Mouse (Mus musculus) A20 (cell line): ENCODE results near the gene Arrb1.

ENCODE experiments used
- DNase-seq: peaks from one replicate; pipeline ENCODE4 v3.0.0-alpha.2; 2011; ENCODE audit warnings: low read depth, low spot score

Arrb1 gene

GRCm38 (mm10) chr7:99579491-99580190 lies 44.4 kb downstream of the Arrb1 start:
- no peak for DNase-seq

DNA sequence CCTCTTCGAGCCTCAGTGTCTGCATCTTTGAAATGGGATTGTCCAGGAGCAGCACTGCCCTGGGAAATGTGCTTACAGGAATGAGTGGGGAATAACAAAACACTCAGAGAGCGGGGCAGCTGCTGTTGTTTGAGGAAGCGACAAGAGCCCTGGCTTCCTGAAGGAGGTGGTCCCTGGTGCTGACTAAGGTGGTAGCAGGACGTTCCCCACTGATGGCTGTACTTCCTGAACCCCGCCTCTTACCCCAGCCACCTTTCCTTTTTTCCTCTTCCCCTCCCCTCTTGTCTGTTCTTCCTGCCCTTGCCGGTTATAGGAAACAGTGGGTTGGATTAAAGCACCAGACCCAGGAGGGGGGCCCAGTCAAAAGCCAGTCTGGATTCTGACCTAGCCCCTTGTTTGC lies 45.0 kb downstream of the Arrb1 start:
- DNase-seq = no peak

GRCm38 (mm10) chr7:99582306-99582705 lies 47.0 kb downstream of the Arrb1 start:
- DNase-seq = no peak

- DNase-seq = no peak
These were observed 47.6 kb downstream of the Arrb1 start for GRCm38 (mm10) chr7:99582867-99583266.

GRCm38 (mm10) chr7:99583625-99584024 lies 48.4 kb downstream of the Arrb1 start:
- DNase-seq = no peak

GRCm38 (mm10) chr7:99585976-99586375 lies 50.7 kb downstream of the Arrb1 start:
- DNase-seq = no peak

GRCm38 (mm10) chr7:99590064-99590463 lies 54.8 kb downstream of the Arrb1 start:
- DNase-seq = peak; percentile 70

- no peak for DNase-seq
These were observed 55.4 kb downstream of the Arrb1 start for GRCm38 (mm10) chr7:99590646-99591045.

- no peak for DNase-seq
These were observed 57.4 kb downstream of the Arrb1 start for GRCm38 (mm10) chr7:99592669-99593068.

DNA sequence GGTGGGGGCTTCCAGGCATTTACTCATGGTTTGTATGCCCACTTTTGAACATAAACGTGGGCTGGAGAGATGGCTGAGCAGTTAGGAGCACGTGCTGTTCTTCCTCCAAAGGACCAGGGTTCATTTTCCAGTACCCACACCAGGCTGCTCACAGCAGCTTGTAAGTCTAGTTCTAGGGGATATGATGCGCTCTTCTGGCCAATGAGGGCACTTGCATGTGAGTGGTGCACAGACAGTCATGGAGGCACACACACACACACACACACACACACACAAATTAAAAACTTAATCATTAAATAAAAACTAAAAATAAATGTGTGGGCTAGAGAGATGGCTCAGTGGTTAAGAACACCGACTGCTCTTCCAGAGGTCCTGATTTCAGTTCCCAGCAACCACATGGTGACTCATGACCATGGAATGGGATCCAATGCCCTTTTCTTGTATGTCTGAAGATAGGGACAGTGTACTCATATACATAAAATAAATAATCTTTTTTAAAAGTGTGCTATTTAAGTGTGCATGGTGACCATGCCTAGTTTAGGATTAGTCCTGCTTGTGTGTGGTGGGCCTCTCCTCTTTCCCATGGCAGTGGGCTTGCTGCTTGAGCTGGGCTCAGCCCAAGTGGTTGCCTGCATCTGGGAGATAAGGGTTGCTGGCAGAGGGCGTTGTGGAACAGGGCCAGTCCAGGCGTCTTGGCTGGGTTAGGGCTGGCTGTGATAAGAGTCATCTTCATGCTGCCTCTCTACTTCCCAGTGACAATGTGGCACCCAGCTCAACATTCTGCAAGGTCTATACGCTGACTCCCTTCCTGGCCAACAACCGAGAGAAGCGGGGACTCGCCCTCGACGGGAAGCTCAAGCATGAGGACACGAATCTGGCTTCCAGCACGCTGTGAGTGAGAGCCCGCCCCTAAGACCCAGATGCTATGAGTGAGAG lies 58.9 kb downstream of the Arrb1 start:
- no peak for DNase-seq

GRCm38 (mm10) chr7:99598722-99599121 lies 63.5 kb downstream of the Arrb1 start:
- no peak for DNase-seq

GRCm38 (mm10) chr7:99603875-99604662 lies 68.8 kb downstream of the Arrb1 start:
- DNase-seq = no peak

- DNase-seq = no peak
These were observed 69.8 kb downstream of the Arrb1 start for GRCm38 (mm10) chr7:99605058-99605457.

- DNase-seq = no peak
These were observed 71.0 kb downstream of the Arrb1 start for GRCm38 (mm10) chr7:99606303-99606702.

- DNase-seq = no peak
These were observed 71.5 kb downstream of the Arrb1 start for GRCm38 (mm10) chr7:99606766-99607165.

DNA sequence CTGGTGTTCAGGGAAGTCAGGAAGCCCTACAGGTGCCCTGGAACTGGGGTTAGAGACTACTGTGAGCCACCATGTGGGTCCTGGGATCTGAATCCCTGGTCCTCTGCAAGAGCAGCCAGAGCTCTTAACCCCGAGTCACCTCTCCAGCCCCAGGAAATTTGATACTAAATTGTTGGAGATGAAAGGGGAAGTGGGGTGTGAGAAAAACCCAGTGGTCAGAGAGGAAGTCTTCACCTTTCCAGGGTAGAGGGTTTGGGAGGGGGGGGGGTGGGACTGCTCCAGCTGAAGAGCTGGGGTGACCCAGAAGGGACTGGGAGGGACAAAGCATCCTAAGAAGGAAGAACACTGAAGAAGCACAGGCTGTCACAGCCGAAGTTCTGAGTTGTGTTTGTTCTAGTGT lies 72.4 kb downstream of the Arrb1 start:
- DNase-seq = peak; percentile 4

DNA sequence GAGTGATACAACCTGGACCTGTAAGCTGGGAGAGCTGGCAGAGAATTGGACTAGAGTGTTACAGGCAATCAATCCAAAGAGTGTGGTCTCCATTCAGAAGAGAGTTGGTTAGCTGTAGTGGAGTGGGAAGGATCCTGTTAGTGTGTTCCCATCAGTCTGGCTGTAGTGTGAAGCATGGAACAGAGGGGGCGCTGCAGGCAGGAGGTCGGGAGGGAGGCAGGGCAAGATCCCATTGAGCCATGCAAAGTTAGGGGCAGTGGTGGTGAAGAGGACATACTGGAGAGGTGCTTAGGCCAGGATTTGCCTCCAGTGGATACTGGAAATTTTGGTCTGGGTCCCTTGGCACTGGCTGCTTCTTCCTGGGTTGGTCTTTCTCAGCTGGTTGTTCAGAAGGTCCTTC lies 83.0 kb downstream of the Arrb1 start:
- DNase-seq = no peak

- DNase-seq = peak; percentile 52
These were observed 83.6 kb downstream of the Arrb1 start for GRCm38 (mm10) chr7:99618860-99619259.

DNA sequence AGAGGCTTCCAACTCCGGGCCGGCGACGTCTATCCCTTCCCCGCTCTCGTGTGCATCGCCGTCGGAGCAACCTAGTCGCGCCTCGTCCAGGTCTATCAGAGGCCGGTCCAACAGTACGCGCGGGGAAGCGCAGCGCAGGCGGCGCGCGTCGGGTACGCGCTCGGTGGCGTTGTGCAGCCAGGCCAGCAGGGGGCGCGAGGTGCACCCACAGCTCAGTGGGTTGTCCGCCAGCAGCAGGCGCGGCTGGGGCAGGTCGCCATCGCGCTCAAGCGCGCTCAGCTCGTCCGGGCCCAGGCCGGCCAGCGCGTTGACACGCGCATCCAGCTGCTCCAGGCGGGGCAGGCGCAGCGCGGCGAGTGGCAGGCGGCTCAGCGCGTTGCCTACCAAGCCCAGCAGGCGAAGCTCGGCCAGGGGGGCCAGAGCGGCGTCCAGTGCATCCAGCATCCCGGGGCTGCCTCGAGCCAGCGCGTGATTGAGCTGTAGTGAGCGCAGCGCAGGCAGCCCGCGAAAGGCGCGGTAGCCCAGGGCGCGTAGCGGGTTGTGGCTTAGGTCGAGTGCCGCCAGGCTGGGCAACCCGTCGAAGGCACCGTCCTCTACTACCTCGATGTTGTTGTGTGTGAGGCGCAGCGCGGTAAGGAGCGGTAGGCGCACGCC lies 90.6 kb downstream of the Arrb1 start:
- DNase-seq = no peak

- DNase-seq = no peak
These were observed 91.4 kb downstream of the Arrb1 start, which contains the start of gene Tpbgl for GRCm38 (mm10) chr7:99626376-99627270. Tpbgl (minus strand) TSS chr7:99627103.
